Mouse (Mus musculus): ENCODE measurements around the gene Cetn3. TPM values are rescaled to one million over a fixed set of nuclear protein-coding genes. Genes with fewer than 3 reads are reported as not detected.

Gene Cetn3
- polyA plus RNA-seq, 1 experiment from 2014 or later, result 250 TPM

DNA sequence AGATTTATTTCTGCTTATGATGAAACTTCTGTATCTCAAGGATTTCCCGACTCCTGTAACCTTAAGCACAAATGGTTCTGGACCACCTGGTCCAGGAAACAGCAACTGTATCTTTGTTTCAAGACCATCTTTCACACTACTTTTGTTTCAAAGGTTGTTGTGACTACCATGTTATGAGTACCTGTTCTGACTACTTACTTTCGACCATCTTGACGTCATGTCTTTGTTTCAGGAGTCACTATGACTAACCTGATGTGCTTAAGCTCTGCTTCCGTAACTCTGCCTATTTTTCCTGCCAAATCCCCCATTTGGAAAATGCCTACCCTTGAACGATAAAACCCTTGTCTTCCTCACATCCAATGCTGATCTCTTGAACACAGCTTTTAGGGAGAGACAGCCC is 55.1 kb downstream of the Cetn3 start:
- no peaks in the 10 kb centered on the region for H3K27me3 ChIP-seq (ENCODE audit: control insufficient read depth, insufficient read depth, low read length)
- no peaks in the 10 kb centered on the region for H3K4me1 ChIP-seq (replicated peaks; ENCODE audit: control insufficient read depth, insufficient read depth, low read length)
- no peak overlapping the region for H3K4me3 ChIP-seq (replicated peaks; ENCODE audit: low read length)
- 96% methylated on average over 5 of the region's 5 CpGs for WGBS
- H3K36me3 ChIP-seq (replicated peaks; ENCODE audit: control insufficient read depth, insufficient read depth), result no peaks in the 10 kb centered on the region
- ATAC-seq (ENCODE audit: low FRiP score) (no peak), DNase-seq (ENCODE audit: low spot score) (no peak)
- no peak overlapping the region for H3K9ac ChIP-seq
- H3K9me3 ChIP-seq (ENCODE audit: control insufficient read depth, low read length), result no peaks in the 10 kb centered on the region
- no peak overlapping the region for H3K27ac ChIP-seq
- H3K4me2 ChIP-seq (replicated peaks), result no peak overlapping the region

DNA sequence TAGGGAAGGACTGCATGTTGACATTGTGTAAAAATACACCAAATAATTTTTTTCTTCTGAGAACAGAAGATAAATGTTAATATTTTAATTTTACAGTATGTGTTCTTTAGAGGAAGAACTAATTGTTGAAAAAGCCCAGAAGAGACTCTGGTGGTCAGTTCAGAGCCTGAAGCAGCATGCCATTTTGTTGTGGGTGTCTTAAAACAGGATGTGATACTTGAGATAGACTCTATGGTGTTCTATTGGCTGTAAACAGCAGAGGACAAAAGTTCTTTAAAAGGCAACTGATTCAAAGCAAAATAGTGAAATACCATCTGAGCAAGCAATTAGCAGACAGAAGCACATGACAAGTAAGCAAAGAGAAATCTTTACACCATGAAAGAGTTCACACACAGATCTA is 56.1 kb downstream of the Cetn3 start:
- ATAC-seq (ENCODE audit: low FRiP score) (no peak), DNase-seq (ENCODE audit: low spot score) (no peak)
- H3K9me3 ChIP-seq (ENCODE audit: control insufficient read depth, low read length), result no peaks in the 10 kb centered on the region
- no peak overlapping the region for H3K27ac ChIP-seq
- no peaks in the 10 kb centered on the region for H3K4me1 ChIP-seq (replicated peaks; ENCODE audit: control insufficient read depth, insufficient read depth, low read length)
- H3K4me3 ChIP-seq (replicated peaks; ENCODE audit: low read length), result no peak overlapping the region
- no peak overlapping the region for H3K4me2 ChIP-seq (replicated peaks)
- no peak overlapping the region for H3K9ac ChIP-seq
- H3K27me3 ChIP-seq (ENCODE audit: control insufficient read depth, insufficient read depth, low read length), result no peaks in the 10 kb centered on the region
- H3K36me3 ChIP-seq (replicated peaks; ENCODE audit: control insufficient read depth, insufficient read depth), result no peaks in the 10 kb centered on the region

DNA sequence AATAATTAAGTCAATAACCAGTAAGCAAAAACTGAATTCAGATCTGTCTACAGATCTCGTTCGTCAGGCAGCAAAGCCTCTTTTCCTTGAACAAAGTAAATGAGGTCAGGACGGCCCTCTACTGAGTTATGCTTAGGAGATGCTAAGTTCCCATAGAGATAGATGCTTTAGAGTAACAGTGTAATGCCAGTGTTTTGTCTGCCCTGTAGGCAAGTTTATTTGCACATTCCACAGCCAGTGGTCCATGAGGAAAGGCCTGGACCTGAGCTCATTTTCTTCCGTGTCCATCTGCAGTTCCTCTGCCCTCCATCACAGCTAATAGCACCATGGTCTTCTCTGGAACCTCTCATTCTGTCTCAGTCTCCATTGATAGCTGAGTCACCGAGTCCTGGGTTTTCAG is 57.4 kb downstream of the Cetn3 start:
- DNase-seq (ENCODE audit: low spot score) (no peak), ATAC-seq (ENCODE audit: low FRiP score) (no peak)
- Histone ChIP-seq H3K4me2 (replicated peaks) (no peak overlapping the region), H3K27me3 (ENCODE audit: control insufficient read depth, insufficient read depth, low read length) (no peaks in the 10 kb centered on the region), H3K36me3 (replicated peaks; ENCODE audit: control insufficient read depth, insufficient read depth) (no peaks in the 10 kb centered on the region), H3K9me3 (ENCODE audit: control insufficient read depth, low read length) (no peaks in the 10 kb centered on the region), H3K4me3 (replicated peaks; ENCODE audit: low read length) (no peak overlapping the region), H3K27ac (no peak overlapping the region), H3K9ac (no peak overlapping the region), H3K4me1 (replicated peaks; ENCODE audit: control insufficient read depth, insufficient read depth, low read length) (no peaks in the 10 kb centered on the region)
- 72% methylated on average over 5 of the region's 5 CpGs for WGBS

DNA sequence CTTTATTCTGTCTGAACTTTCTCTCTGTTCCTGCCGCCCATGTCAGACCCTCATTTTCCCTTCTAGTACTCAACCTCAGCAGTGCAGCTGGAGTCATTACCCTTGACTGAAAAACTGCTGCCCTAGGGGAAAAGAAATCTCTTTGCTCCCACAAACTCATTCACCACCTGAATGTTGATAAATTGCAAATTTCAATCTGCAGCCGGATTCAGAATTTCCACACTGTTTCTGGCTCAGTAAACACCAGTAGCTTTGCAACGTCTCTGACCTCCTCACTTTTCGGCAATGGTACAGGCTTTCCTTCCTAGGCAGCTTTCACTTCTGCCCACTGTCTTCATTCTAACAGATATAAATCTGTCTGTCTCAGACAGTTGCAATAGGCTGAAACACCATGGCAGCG is 57.8 kb downstream of the Cetn3 start:
- H3K4me1 ChIP-seq (replicated peaks; ENCODE audit: control insufficient read depth, insufficient read depth, low read length), result no peaks in the 10 kb centered on the region
- H3K9me3 ChIP-seq (ENCODE audit: control insufficient read depth, low read length), result no peaks in the 10 kb centered on the region
- H3K4me2 ChIP-seq (replicated peaks), result no peak overlapping the region
- no peak for DNase-seq (ENCODE audit: low spot score)
- no peak overlapping the region for H3K9ac ChIP-seq
- H3K36me3 ChIP-seq (replicated peaks; ENCODE audit: control insufficient read depth, insufficient read depth), result no peaks in the 10 kb centered on the region
- no peak for ATAC-seq (ENCODE audit: low FRiP score)
- WGBS, result 72% methylated on average over 5 of the region's 5 CpGs
- no peak overlapping the region for H3K4me3 ChIP-seq (replicated peaks; ENCODE audit: low read length)
- no peaks in the 10 kb centered on the region for H3K27me3 ChIP-seq (ENCODE audit: control insufficient read depth, insufficient read depth, low read length)
- H3K27ac ChIP-seq, result no peak overlapping the region

DNA sequence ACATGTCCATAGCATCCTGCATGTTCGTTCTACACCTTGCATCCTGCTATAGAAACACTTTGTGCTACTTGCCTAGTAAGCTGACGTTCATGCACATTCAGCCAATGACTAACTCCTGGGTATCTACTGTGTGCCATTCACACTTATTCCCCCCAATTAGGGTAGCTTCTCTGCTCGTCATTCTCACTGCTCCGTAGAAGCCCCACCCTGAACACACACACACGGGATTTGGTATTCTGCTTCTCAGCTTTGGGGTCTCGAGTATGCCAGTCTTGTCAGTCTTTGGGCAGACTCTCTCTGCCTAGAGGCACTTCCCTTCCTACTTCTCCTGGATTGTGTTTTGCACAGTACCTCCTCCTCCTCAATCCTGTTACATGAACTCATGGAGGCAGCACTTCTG is 59.4 kb downstream of the Cetn3 start:
- WGBS, result 86% methylated on average over 6 of the region's 6 CpGs
- no peak for DNase-seq (ENCODE audit: low spot score)
- Histone ChIP-seq H3K4me3 (replicated peaks; ENCODE audit: low read length) (no peak overlapping the region), H3K27me3 (ENCODE audit: control insufficient read depth, insufficient read depth, low read length) (no peaks in the 10 kb centered on the region), H3K9ac (no peak overlapping the region), H3K4me2 (replicated peaks) (no peak overlapping the region), H3K36me3 (replicated peaks; ENCODE audit: control insufficient read depth, insufficient read depth) (no peaks in the 10 kb centered on the region), H3K4me1 (replicated peaks; ENCODE audit: control insufficient read depth, insufficient read depth, low read length) (no peaks in the 10 kb centered on the region), H3K27ac (no peak overlapping the region), H3K9me3 (ENCODE audit: control insufficient read depth, low read length) (no peaks in the 10 kb centered on the region)
- no peak for ATAC-seq (ENCODE audit: low FRiP score)

Other genes with a start within 250 kb of the Cetn3 start
- gene Adgrv1, start 149.9 kb upstream of the Cetn3 start, polyA plus RNA-seq (2014; fragmentation: Nextera tagmentation; extraction: Ambion mirVana), result 9.8 and 13.2 TPM in 2 replicates
- 23.8 and 24.5 TPM in 2 replicates for gene Lysmd3, start 125.4 kb upstream of the Cetn3 start, polyA plus RNA-seq (2014; fragmentation: Nextera tagmentation; extraction: Ambion mirVana)
- gene Polr3g, start 72.1 kb upstream of the Cetn3 start, polyA plus RNA-seq (2014; fragmentation: Nextera tagmentation; extraction: Ambion mirVana), result 3.8 and 5.0 TPM in 2 replicates
- gene Mblac2, start 71.7 kb upstream of the Cetn3 start, polyA plus RNA-seq (2014; fragmentation: Nextera tagmentation; extraction: Ambion mirVana), result 49.2 and 51.1 TPM in 2 replicates

Measured in hindbrain, embryonic 14.5 days (tissue).